Mouse (Mus musculus) CH12.LX (cell line): ENCODE measurements around the gene B230219D22Rik.
A peak's percentile ranks its signal among the peaks of the same experiment; 100 is the strongest.

Experiments
- CTCF ChIP-seq, 2 experiments: IDR thresholded peaks in 1 of 2; conservative IDR thresholded peaks in 1 of 2; 2 replicates each; pipeline ENCODE4 v1.5.1; 2011 to 2012; ENCODE audit warnings: low read depth in 2 of 2, low read length in 2 of 2, improper control_type of control experiment in 1 of 2, inconsistent platforms in 1 of 2, mild to moderate bottlenecking in 1 of 2, moderate library complexity in 1 of 2
- E2F4 ChIP-seq: IDR thresholded peaks from 2 replicates; pipeline ENCODE4 v1.6.1; 2011; ENCODE audit warnings: low read depth, low read length, improper control_type of control experiment; ENCODE audit not compliant: insufficient replicate concordance
- MAFK ChIP-seq: IDR thresholded peaks from 2 replicates; pipeline ENCODE4 v1.6.1; 2011; ENCODE audit warnings: low read length, improper control_type of control experiment; ENCODE audit not compliant: insufficient replicate concordance
- MAX ChIP-seq: IDR thresholded peaks from 2 replicates; pipeline ENCODE4 v1.6.1; 2011; ENCODE audit warnings: low read length, improper control_type of control experiment
- NRF1 ChIP-seq: IDR thresholded peaks from 2 replicates; pipeline ENCODE4 v1.6.1; 2014; ENCODE audit warnings: low read depth, mild to moderate bottlenecking, inconsistent platforms, low read length, improper control_type of control experiment, moderate library complexity
- POLR2A ChIP-seq: IDR thresholded peaks from 2 replicates; pipeline ENCODE4 v1.6.1; 2011; ENCODE audit warnings: low read depth, mild to moderate bottlenecking, improper control_type of control experiment, low read length
- TCF12 ChIP-seq: IDR thresholded peaks from 2 replicates; pipeline ENCODE4 v1.6.1; 2014; ENCODE audit warnings: low read depth, mild to moderate bottlenecking, inconsistent platforms, low read length, improper control_type of control experiment
- ZKSCAN1 ChIP-seq: IDR thresholded peaks from 2 replicates; pipeline ENCODE4 v1.6.1; 2012; ENCODE audit warnings: low read depth, inconsistent platforms, low read length, improper control_type of control experiment, borderline replicate concordance

GRCm38 (mm10) chr13:55714501-55715166 lies 21.7 kb downstream of the B230219D22Rik start, which contains the start of gene Txndc15:
- TF ChIP-seq MAFK (no peak), CTCF (conservative IDR thresholded peaks at IDR 0.05 in 1 of 2, IDR thresholded peaks at IDR 0.05 in 1 of 2; ENCODE audit: low read depth in 2 of 2, low read length in 2 of 2) (no peak), POLR2A (peak; percentile 79), MAX (no peak), NRF1 (peak; percentile 97), TCF12 (peak; percentile 89), ZKSCAN1 (no peak), E2F4 (no peak)
